Mouse (Mus musculus) brain, embryonic 14.5 days (tissue): ENCODE data around the gene Zfp266.

Experiments used
- CTCF ChIP-seq: fragments of 200-500 bp; IDR thresholded peaks from 2 replicates; pipeline ENCODE4 v1.5.1; 2012; ENCODE audit warnings: inconsistent platforms, mild to moderate bottlenecking, moderate library complexity, borderline replicate concordance; ENCODE audit not compliant: insufficient read depth, insufficient read length; ENCODE audit errors: extremely low read depth
- POLR2A ChIP-seq: fragments of 200-500 bp; IDR thresholded peaks from 2 replicates; pipeline ENCODE4 v1.6.1; 2012; ENCODE audit warnings: mild to moderate bottlenecking, inconsistent platforms, borderline replicate concordance; ENCODE audit not compliant: poor library complexity, insufficient read depth, insufficient read length, severe bottlenecking; ENCODE audit errors: extremely low read depth

DNA sequence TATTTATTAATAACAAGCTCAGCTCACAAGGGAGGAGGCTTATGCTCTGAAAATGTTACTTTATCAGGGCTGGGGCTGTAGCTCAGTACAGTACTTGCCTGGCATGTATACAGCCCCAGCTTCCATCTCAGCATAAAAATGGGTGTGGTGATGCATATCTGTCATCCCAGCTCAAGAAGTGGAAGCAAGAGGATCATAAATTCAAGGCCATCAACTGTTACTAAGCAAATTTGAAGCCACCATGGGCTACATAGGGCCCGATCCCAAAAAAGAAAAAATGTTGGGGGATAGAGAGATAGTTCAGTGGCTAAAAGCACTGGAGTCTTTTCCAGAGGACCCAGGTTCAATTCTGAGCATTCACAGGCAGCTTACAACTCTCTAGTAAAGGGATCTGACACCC is 44.6 kb downstream of the Zfp266 start:
- TF ChIP-seq CTCF (no peak), POLR2A (no peak)
